Mouse (Mus musculus) bone marrow, adult 2 months (tissue): ENCODE results near the gene Vat1.

ENCODE experiments used
- CTCF ChIP-seq: fragments of 200-500 bp; IDR thresholded peaks from 2 replicates; pipeline ENCODE4 v1.5.1; 2011; ENCODE audit warnings: low read length, control low read depth; ENCODE audit not compliant: control insufficient read depth, insufficient read depth
- POLR2A ChIP-seq: fragments of 200-500 bp; IDR thresholded peaks from 2 replicates; pipeline ENCODE4 v1.6.1; 2011; ENCODE audit warnings: low read depth, mild to moderate bottlenecking, control low read depth, low read length, borderline replicate concordance; ENCODE audit not compliant: control insufficient read depth

- TF ChIP-seq POLR2A (no peak), CTCF (no peak)
Observed at GRCm38 (mm10) chr11:101464211-101465100, 1.6 kb downstream of the Vat1 start, which contains the start of gene Rnd2.
